Mouse (Mus musculus) liver, embryonic 11.5 days (tissue): ENCODE measurements around the gene Gpr4. TPM values are rescaled to one million over a fixed set of nuclear protein-coding genes. Genes with fewer than 3 reads are reported as not detected.
A peak's percentile ranks its signal among the peaks of the same experiment; 100 is the strongest.

Experiments used
- ATAC-seq: fragments of 200-750 bp; cut with Nextera tagmentation; replicated peaks from 2 replicates; pipeline ENCODE4 v1.8.0; 2017; ENCODE audit warnings: moderate number of reproducible peaks, mild to moderate bottlenecking, moderate TSS enrichment, moderate library complexity; ENCODE audit not compliant: low FRiP score
- DNase-seq: peaks from one replicate; pipeline ENCODE4 v3.0.0-alpha.2; 2017; ENCODE audit warnings: low spot score
- H3K27ac ChIP-seq: fragments of 300-500 bp; sonication (generic); 2 replicates; pipeline ENCODE4 v1.5.1; 2014; ENCODE audit warnings: mild to moderate bottlenecking, low read depth, low read length, control low read depth
- H3K27me3 ChIP-seq: fragments of 300-500 bp; sonication (generic); replicated peaks from 2 replicates; pipeline ENCODE4 v1.6.1; 2014; ENCODE audit warnings: low read length, mixed read lengths; ENCODE audit not compliant: control insufficient read depth, insufficient read depth
- H3K36me3 ChIP-seq: fragments of 300-500 bp; sonication (generic); 2 replicates; pipeline ENCODE4 v1.6.1; 2014; ENCODE audit warnings: mild to moderate bottlenecking, low read length, moderate library complexity, mixed read lengths; ENCODE audit not compliant: control insufficient read depth, insufficient read depth
- H3K4me1 ChIP-seq: fragments of 300-500 bp; sonication (generic); replicated peaks from 2 replicates; pipeline ENCODE4 v1.6.1; 2014; ENCODE audit warnings: low read length, mixed read lengths; ENCODE audit not compliant: control insufficient read depth, insufficient read depth
- H3K4me2 ChIP-seq: fragments of 300-500 bp; sonication (generic); 2 replicates; pipeline ENCODE4 v1.6.1; 2014; ENCODE audit warnings: mild to moderate bottlenecking, control low read depth, moderate library complexity
- H3K4me3 ChIP-seq: fragments of 300-500 bp; sonication (generic); 2 replicates; pipeline ENCODE4 v1.5.1; 2014; ENCODE audit warnings: low read depth, low read length, control low read depth
- H3K9ac ChIP-seq: fragments of 300-500 bp; sonication (generic); 2 replicates; pipeline ENCODE4 v1.6.1; 2014; ENCODE audit warnings: low read depth, low read length, control low read depth
- H3K9me3 ChIP-seq: fragments of 300-500 bp; sonication (generic); 2 replicates; pipeline ENCODE4 v1.6.1; 2016; ENCODE audit warnings: low read length, inconsistent platforms, mixed read lengths; ENCODE audit not compliant: control insufficient read depth
- WGBS: fragments of 180-500 bp; shearing (Covaris S2); extraction: QIAGEN DNeasy Blood & Tissue Kit; methylation state at CpG from one replicate; pipeline ENCODE4 v1.1.7; 2014; 5-methylcytosine and 5-hydroxymethylcytosine counted together
- polyA plus RNA-seq: library from polyadenylated mRNA; unstranded; fragments of >200 nt; fragmentation: Nextera tagmentation; extraction: Ambion mirVana; gene quantifications from 2 replicates; pipeline ENCODE4 v1.2.1, GENCODE M21; 2014

The Gpr4 gene
- polyA plus RNA-seq = 1.4 and 1.9 TPM in 2 replicates

DNA sequence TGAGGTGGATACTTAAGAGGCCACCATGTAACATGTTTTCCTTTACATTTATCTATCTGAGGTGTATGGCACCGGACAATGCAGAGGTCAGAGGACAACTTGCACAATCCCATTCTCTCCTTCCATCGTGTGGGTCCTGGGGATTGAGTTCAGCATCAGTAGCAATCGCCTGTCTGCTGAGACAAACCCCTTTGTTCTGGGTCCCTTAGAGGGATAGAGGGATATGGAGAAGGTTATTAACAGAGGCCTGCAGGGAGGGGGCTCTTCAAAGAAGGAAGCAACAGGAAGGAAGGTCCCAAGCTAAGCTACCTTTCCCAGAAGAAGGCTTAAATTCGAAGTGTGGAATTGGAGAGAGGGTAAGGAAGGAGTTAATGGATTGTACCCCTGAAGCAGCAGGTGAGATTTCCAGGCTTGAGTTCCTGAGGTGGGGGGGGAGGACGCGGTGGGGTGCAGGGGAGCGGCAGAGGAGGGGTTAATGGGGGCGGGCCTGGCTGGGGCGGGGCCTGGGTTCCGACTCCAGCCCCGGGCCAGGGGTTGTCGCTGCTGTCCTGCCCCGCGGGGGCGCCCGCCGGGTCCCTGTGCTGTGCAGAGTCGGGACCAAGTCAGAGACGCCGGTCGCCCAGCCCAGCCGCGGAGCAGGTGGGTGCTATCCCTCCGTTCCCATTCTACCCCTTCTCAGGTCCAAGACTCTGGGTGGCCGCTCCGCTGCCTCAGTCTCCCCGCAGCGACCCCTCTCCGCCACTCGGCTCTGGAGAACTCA lies at the start of gene Gpr4:
Gene Gpr4 (plus strand): TSS at position 543 of the 760 bp plus-strand sequence.
- H3K9ac ChIP-seq = peak within 1 kb of the TSS; percentile 36
- 4% methylated on average over 29 of the region's 30 CpGs for WGBS
- H3K27ac ChIP-seq = no peak within 1 kb of the TSS
- peaks cover 16% of the 10 kb centered on the region for H3K27me3 ChIP-seq
- peak within 1 kb of the TSS; percentile 81 for H3K4me2 ChIP-seq
- ATAC-seq = peak; percentile 68
- no peaks in the 10 kb centered on the region for H3K4me1 ChIP-seq
- H3K4me3 ChIP-seq = peak within 1 kb of the TSS; percentile 51
- DNase-seq = peak; percentile 60
- no peaks in the 10 kb centered on the region; the same call in 1 of the 2 replicates for H3K9me3 ChIP-seq
- no peaks in the 10 kb centered on the region for H3K36me3 ChIP-seq

- peaks cover 2% of the 10 kb centered on the region; the same call in 1 of the 2 replicates for H3K9me3 ChIP-seq
- ATAC-seq (no peak), DNase-seq (no peak)
- H3K9ac ChIP-seq = no peak overlapping the region
- H3K4me2 ChIP-seq = no peak overlapping the region
- no peak overlapping the region for H3K27ac ChIP-seq
- H3K27me3 ChIP-seq = peaks cover 30% of the 10 kb centered on the region
- H3K4me1 ChIP-seq = peaks cover 41% of the 10 kb centered on the region
- H3K36me3 ChIP-seq = no peaks in the 10 kb centered on the region
- H3K4me3 ChIP-seq = no peak overlapping the region
- WGBS = 78% methylated on average over 7 of the region's 7 CpGs
These were observed 49.4 kb upstream of the Gpr4 start for GRCm38 (mm10) chr7:19162928-19163327.

DNA sequence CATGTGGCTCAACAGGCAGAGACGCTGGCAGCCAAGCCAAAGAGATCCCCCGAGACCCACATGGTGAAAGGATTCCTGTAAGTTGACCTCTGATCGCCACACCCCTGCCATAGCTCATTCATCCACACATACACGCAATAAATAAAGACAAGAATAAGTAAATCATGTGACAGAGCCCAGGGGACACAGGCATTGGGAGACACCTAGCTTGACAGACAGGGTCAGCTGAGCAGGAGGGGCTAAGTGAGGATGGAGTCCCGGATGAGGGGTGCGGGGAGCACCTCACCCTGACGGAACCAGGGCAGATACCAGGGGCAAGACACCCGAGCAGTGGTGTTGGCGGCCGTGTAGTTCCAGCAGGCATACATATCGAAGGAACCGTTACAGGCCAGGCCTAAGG lies 48.6 kb upstream of the Gpr4 start:
- Histone ChIP-seq H3K4me2 (peak overlapping the region; percentile 56), H3K27me3 (peaks cover 28% of the 10 kb centered on the region), H3K9me3 (peaks cover 2% of the 10 kb centered on the region; the same call in 1 of the 2 replicates), H3K36me3 (no peaks in the 10 kb centered on the region), H3K4me3 (no peak overlapping the region; the same call in 1 of the 2 replicates), H3K27ac (no peak overlapping the region), H3K9ac (no peak overlapping the region), H3K4me1 (peaks cover 41% of the 10 kb centered on the region)
- DNase-seq (no peak), ATAC-seq (no peak)
- 29% methylated on average over 12 of the region's 12 CpGs for WGBS

DNA sequence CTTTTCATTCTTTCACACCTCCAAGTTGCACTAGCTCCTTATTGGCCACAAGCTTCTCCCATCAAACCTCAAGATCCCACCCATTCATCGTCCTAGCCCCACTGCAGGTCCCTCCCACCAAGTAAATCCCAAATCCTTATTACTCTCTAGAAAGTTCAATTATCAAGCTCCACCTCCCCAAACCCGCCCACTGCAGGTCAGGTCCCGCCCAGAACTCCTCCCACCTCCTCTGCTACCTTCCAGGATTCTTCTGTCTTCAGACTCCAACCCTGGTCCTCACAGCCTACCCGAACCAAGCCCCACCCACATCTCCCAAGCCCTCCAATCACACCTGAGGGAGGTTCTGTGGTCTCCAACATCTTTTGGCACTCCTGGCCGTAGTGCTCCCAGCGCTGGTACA lies 48.1 kb upstream of the Gpr4 start:
- ATAC-seq (peak; percentile 46), DNase-seq (no peak)
- Histone ChIP-seq H3K4me1 (peaks cover 41% of the 10 kb centered on the region), H3K4me3 (peak overlapping the region; percentile 27), H3K27me3 (peaks cover 24% of the 10 kb centered on the region), H3K4me2 (peak overlapping the region; percentile 56), H3K36me3 (no peaks in the 10 kb centered on the region), H3K9ac (no peak overlapping the region), H3K27ac (no peak overlapping the region), H3K9me3 (peaks cover 2% of the 10 kb centered on the region; the same call in 1 of the 2 replicates)
- WGBS = 3% methylated on average over 6 of the region's 6 CpGs

GRCm38 (mm10) chr7:19164978-19165377 lies 47.4 kb upstream of the Gpr4 start:
- Histone ChIP-seq H3K4me3 (peak overlapping the region; percentile 27), H3K9me3 (peaks cover 2% of the 10 kb centered on the region; the same call in 1 of the 2 replicates), H3K4me1 (peaks cover 37% of the 10 kb centered on the region), H3K36me3 (no peaks in the 10 kb centered on the region), H3K27ac (no peak overlapping the region), H3K9ac (no peak overlapping the region), H3K4me2 (peak overlapping the region; percentile 56), H3K27me3 (peaks cover 24% of the 10 kb centered on the region)
- WGBS = 3% methylated on average over 13 of the region's 13 CpGs
- ATAC-seq (peak; percentile 42), DNase-seq (no peak)

DNA sequence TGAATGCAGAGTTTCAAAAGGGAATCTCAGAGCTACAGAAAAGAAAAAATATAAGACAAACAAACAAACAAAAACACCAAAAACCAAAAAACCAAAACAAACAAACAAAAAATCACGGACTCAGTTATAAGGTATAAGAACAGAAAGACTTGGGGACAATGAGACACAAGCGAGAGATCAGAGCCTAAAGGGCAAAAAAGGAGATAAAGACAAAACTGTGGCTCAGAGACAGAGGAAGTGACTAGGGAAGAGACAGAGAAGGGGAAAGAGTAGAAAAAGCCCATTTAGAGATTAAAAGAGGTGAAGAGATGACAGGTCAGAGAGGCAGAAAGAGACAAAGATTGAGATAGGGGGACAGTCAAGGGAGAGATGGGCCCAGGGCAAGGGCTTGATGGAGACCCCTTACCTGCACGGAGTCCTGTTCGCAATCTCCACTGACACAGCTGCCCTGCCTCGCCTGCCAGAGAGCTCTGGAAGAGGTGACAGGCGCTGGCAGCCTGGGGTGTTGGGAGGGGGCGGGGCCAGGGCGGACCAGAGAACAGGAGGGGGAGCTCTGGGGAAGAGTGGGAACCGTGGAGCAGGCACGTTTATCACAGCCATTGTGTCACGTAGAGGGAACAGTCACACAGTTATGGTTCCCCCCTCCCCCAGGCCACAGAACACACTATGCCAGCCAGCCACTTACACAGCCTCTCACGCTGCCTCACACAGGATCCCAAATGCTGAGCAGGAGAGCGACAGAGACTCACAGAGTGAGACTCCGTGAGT lies 46.5 kb upstream of the Gpr4 start, which contains the start of gene Gipr:
Gene Gipr (minus strand): TSS at position 472 of the 768 bp plus-strand sequence.
- Histone ChIP-seq H3K27ac (no peak within 1 kb of the TSS), H3K36me3 (no peaks in the 10 kb centered on the region), H3K27me3 (peaks cover 24% of the 10 kb centered on the region), H3K4me1 (peaks cover 30% of the 10 kb centered on the region), H3K9me3 (peaks cover 2% of the 10 kb centered on the region; the same call in 1 of the 2 replicates), H3K9ac (no peak within 1 kb of the TSS), H3K4me2 (peak within 1 kb of the TSS; percentile 56), H3K4me3 (peak within 1 kb of the TSS; percentile 27)
- DNase-seq (no peak), ATAC-seq (no peak)
- 9% methylated on average over 14 of the region's 14 CpGs for WGBS

GRCm38 (mm10) chr7:19166990-19167389 lies 45.3 kb upstream of the Gpr4 start:
- Histone ChIP-seq H3K4me3 (no peak overlapping the region), H3K4me2 (no peak overlapping the region), H3K27me3 (peaks cover 24% of the 10 kb centered on the region), H3K4me1 (peaks cover 33% of the 10 kb centered on the region), H3K36me3 (no peaks in the 10 kb centered on the region), H3K9ac (no peak overlapping the region), H3K27ac (no peak overlapping the region), H3K9me3 (peaks cover 2% of the 10 kb centered on the region; the same call in 1 of the 2 replicates)
- ATAC-seq = no peak
- no peak for DNase-seq
- WGBS = 79% methylated on average over 3 of the region's 3 CpGs

DNA sequence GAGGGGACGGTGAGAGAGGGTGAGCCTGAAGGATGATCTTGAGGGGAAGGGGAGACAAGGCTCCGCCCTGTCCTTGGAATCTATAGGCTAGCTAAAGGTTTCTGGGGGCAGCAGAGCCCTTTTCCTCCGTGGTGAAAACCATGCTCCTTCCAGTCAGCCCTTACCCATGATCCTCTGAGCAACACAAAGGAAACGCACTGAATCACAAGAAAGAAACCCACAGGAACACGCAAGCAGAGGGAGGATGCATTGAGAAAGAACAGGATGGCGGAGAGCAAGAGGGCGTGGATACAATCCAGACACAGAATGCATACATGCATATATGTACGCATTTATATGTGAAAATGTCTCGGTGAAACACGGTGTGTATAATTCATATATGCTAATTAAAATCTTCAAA lies 42.8 kb upstream of the Gpr4 start:
- Histone ChIP-seq H3K9me3 (peaks cover 2% of the 10 kb centered on the region; the same call in 1 of the 2 replicates), H3K9ac (no peak overlapping the region), H3K27me3 (peaks cover 19% of the 10 kb centered on the region), H3K4me2 (no peak overlapping the region), H3K4me1 (peaks cover 27% of the 10 kb centered on the region), H3K27ac (no peak overlapping the region), H3K4me3 (no peak overlapping the region), H3K36me3 (no peaks in the 10 kb centered on the region)
- WGBS = 57% methylated on average over 10 of the region's 10 CpGs
- ATAC-seq = no peak
- DNase-seq = no peak
